Mouse (Mus musculus) spleen, adult 18-20 months (tissue): Measurements from ENCODE around the gene Nlgn1.

ENCODE experiments used
- DNase-seq, 2 experiments: peaks; one replicate each; pipeline ENCODE4 v3.0.0; 2022; ENCODE audit warnings: mixed read lengths in 2 of 2

Gene Nlgn1

GRCm38 (mm10) chr3:26039696-26040095 lies 292.6 kb downstream of the Nlgn1 start:
- no peak for DNase-seq

GRCm38 (mm10) chr3:26026025-26026424 lies 306.2 kb downstream of the Nlgn1 start:
- no peak for DNase-seq

GRCm38 (mm10) chr3:26023217-26023616 lies 309.0 kb downstream of the Nlgn1 start:
- no peak for DNase-seq

GRCm38 (mm10) chr3:26021632-26022184 lies 310.6 kb downstream of the Nlgn1 start:
- DNase-seq: no peak

GRCm38 (mm10) chr3:26011310-26012078 lies 320.8 kb downstream of the Nlgn1 start:
- no peak for DNase-seq

GRCm38 (mm10) chr3:26002863-26003608 lies 329.2 kb downstream of the Nlgn1 start:
- DNase-seq: no peak

GRCm38 (mm10) chr3:26002367-26002766 lies 329.9 kb downstream of the Nlgn1 start:
- DNase-seq: no peak

GRCm38 (mm10) chr3:25967546-25967945 lies 364.7 kb downstream of the Nlgn1 start:
- DNase-seq: no peak

- DNase-seq: no peak
These were observed 368.0 kb downstream of the Nlgn1 start for GRCm38 (mm10) chr3:25964237-25964636.

GRCm38 (mm10) chr3:25963568-25963967 lies 368.7 kb downstream of the Nlgn1 start:
- no peak for DNase-seq

GRCm38 (mm10) chr3:25916535-25916934 lies 415.7 kb downstream of the Nlgn1 start:
- DNase-seq: no peak

- no peak for DNase-seq
These were observed 417.7 kb downstream of the Nlgn1 start for GRCm38 (mm10) chr3:25914365-25915065.

- no peak for DNase-seq
These were observed 429.0 kb downstream of the Nlgn1 start for GRCm38 (mm10) chr3:25903140-25903809.

- DNase-seq: no peak
These were observed 434.8 kb downstream of the Nlgn1 start for GRCm38 (mm10) chr3:25897456-25897855.

GRCm38 (mm10) chr3:25884797-25885196 lies 447.5 kb downstream of the Nlgn1 start:
- no peak for DNase-seq

GRCm38 (mm10) chr3:25869161-25869560 lies 463.1 kb downstream of the Nlgn1 start:
- DNase-seq: no peak

- DNase-seq: no peak
These were observed 473.9 kb downstream of the Nlgn1 start for GRCm38 (mm10) chr3:25858384-25858783.

GRCm38 (mm10) chr3:25844686-25845462 lies 487.4 kb downstream of the Nlgn1 start:
- no peak for DNase-seq

- no peak for DNase-seq
These were observed 502.0 kb downstream of the Nlgn1 start for GRCm38 (mm10) chr3:25830237-25830636.

- DNase-seq: no peak
These were observed 518.9 kb downstream of the Nlgn1 start for GRCm38 (mm10) chr3:25813368-25813767.

GRCm38 (mm10) chr3:25807559-25807958 lies 524.7 kb downstream of the Nlgn1 start:
- DNase-seq: no peak

- DNase-seq: no peak
These were observed 550.6 kb downstream of the Nlgn1 start for GRCm38 (mm10) chr3:25781651-25782050.
